Mouse (Mus musculus): ENCODE results near the gene Stra6l.

DNA sequence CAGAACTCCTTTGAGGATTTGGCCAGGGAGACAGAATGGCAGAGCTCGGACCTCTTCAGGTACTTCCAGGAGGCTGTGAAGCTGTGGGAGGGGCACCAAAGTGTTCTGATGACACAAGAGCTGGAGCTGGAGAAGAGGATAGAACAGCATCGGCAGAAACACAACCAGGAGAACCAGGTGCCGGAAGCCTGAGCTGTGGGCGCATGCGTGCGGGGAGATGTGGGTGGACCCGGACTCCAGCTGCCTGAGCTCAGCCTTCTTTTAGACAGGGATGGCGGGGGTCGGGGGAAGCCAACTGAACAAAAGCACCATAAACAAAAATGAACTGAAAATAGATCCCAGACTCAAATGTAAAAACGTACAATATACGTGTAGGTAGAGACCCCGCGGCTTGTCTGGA lies 60.8 kb downstream of the Stra6l start:
- TF ChIP-seq CTCF (IDR thresholded peaks at IDR 0.05) (no peak), POLR2A (IDR thresholded peaks at IDR 0.05; ENCODE audit: insufficient read depth, low read depth, low read length) (no peak), EP300 (IDR thresholded peaks at IDR 0.05; ENCODE audit: insufficient read depth, low read depth, low read length) (no peak)

All from heart, adult 2 months (tissue).